Mouse (Mus musculus) pancreas, adult 10 weeks (tissue): ENCODE results near the gene Grm4. TPM values are rescaled to one million over a fixed set of nuclear protein-coding genes. Genes with fewer than 3 reads are reported as not detected.

Source experiments
- polyA plus RNA-seq: library from polyadenylated mRNA; stranded (reverse); fragments of 350-450 nt; fragmentation: Illumina TruSeq; extraction: RNeasy Lipid Tissue Mini Kit (QIAGEN cat#74804); gene quantifications from one replicate; pipeline ENCODE4 v1.2.3, GENCODE M21; 2015; ENCODE audit warnings: low read depth, low replicate concordance; ENCODE audit not compliant: insufficient read depth

The Grm4 gene
- polyA plus RNA-seq: not detected

DNA sequence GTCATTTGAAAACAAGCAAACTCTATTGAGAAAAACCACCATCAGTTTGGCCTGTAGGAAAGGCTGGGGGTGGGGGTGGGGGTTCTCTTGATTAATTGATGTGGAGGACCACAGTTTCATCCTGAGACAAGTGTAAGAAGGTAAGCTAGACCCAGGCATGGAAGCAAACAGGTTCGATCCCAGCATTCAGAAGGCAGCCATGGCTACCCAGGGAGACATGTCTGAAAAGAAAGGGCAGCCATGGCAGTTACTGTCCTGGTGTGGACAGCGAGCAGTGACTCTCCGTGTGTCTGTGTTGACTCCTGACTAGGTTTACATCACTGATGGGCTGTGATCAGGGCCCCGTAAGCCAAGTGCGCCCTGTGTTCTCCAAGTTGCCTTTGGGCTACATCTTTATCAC, at the start of gene Grm4:
Gene Grm4 (minus strand): TSS at position 101 of the 400 bp plus-strand sequence.

DNA sequence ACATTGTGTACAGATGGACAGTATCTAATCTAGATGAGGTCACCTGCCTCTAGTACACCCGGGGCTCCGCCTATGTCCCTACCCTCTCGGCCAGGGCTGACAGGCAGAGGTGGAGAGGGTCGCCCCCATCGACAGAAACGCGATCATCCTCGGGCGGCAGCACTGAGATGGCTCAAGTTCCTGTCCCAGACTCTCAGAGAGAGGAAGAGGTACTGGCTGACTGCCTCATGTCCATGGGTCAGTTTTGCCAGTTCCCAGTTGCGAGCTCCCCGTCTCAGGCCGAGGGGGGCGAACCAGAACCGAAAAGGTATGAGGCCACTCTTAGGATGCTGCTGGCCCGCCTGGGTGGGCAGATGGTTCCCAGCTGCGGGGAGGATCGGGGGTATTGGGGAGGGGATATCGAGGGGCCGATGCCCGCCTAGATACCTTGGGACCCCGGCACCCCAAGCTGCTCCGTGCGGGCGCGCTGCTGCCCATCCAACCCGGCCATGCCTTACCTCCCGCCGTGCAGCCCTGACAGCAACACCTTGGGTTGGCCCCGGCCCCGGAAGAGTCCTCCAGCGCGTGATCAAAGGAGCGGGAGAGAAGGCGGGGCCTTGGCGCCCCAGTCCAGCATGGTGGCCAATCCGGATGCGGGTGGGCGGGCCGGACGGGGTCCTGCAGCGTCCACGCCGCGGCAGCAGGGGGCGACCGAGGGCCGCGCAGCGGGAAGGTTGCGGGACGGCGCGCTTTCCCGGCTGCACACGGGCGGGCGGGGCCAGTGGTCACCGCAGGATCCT, 44.1 kb upstream of the Grm4 start, which contains the start of gene AI413582:
Gene AI413582 (minus strand): TSS at position 594 of the 779 bp plus-strand sequence.

DNA sequence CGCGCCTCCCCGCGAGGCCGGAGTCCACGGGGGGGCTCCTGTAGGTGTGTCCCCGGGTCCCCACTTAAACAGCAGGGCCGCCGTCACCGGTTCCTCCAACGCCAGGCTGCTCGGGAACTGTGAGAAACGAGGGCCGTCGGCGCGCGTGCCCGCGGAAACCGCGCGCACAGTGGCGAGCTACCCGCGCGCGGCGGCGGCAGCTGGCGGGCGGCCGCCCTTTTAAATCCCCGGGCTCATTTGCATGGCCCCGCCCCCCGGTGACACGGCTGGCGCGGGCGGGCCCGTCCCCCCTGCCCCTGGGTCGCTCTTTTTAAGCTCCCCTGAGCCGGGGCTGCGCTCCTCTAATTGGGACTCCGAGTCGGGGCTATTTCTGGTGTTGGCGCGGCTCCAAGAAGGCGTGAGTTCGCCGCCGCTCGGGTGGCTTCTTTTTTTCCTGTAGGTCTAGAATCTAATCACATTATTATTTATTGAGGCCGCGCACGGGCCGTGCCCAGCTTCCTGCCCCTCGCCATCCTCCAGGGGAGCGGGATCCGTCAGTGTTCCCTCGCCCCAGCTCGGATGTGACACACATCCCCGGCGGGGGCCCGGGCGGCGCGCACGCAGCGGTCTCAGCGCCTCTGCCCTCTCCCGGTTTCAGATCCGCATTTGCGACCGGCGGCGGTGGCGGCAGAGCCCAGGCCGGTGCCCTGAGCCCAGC, 35.3 kb upstream of the Grm4 start, which contains the start of gene Hmga1:
Gene Hmga1 (plus strand): TSS at position 183 of the 697 bp plus-strand sequence.

Other genes with a start within 250 kb of the Grm4 start
- 8.5 TPM for gene Hmga1, start 35.1 kb upstream of the Grm4 start, polyA plus RNA-seq
- 10.2 TPM for gene AI413582, start 44.4 kb upstream of the Grm4 start, polyA plus RNA-seq
- 17.6 TPM for gene Nudt3, start 102.1 kb upstream of the Grm4 start, polyA plus RNA-seq
- gene RPS10-NUDT3, start 113.8 kb upstream of the Grm4 start, polyA plus RNA-seq: not detected
- gene Rps10, start 115.3 kb upstream of the Grm4 start, polyA plus RNA-seq: 398 TPM
- gene Pacsin1, start 134.1 kb upstream of the Grm4 start, polyA plus RNA-seq: 0.52 TPM
- gene Spdef, start 207.6 kb upstream of the Grm4 start, polyA plus RNA-seq: 17.0 TPM